Mouse (Mus musculus) heart, adult 11 months (tissue): ENCODE measurements at regions not wholly inside any gene's neighbourhood (a gene's known extent, or its start where the extent isn't known, plus 50 kb on each side); places are given as distances from the start of the nearest gene placed in this dataset.

ENCODE experiments used
- DNase-seq: peaks from one replicate; pipeline ENCODE4 v3.0.0; 2022

DNA sequence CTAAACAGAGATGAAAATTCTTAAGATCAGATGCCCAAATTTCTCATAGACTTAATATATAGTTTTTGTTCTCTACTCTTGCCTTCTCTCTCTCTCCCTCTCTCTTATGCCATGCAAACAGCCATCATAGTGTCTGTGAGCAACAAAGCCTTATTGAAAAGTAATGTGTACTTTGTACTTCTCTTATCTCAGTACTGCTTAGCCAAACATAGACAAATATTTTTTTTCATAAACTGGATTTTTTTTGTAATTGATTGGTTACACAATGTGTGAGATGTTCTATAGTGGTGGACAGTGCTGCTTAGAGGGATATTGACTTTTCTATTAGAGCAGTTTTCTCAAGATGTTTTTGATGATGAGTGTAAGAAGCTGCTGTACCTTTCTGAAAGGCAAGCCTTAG lies 90.1 kb upstream of the Vrk2 start:
- no peak for DNase-seq

GRCm38 (mm10) chr11:26667251-26667650 lies 73.5 kb upstream of the Vrk2 start:
- DNase-seq: no peak

DNA sequence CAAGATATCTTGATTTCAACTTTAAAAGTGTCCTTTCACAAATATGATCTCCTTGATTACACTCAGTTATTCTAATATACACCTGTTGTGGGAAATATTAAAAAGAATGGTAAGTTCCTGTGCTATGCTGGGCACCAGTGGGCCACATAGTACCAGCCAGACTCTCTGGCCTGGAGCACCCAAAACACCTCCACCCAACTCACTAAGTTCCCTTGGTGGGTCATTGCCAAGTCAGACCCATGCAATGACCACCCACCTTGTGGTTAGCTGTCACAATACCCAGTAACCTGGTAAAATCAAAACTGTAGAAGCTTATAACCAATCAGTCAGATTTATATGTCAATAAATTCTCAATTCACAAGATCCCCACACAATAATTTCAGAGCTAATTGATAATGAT lies 67.1 kb upstream of the Vrk2 start:
- DNase-seq: peak; percentile 80

DNA sequence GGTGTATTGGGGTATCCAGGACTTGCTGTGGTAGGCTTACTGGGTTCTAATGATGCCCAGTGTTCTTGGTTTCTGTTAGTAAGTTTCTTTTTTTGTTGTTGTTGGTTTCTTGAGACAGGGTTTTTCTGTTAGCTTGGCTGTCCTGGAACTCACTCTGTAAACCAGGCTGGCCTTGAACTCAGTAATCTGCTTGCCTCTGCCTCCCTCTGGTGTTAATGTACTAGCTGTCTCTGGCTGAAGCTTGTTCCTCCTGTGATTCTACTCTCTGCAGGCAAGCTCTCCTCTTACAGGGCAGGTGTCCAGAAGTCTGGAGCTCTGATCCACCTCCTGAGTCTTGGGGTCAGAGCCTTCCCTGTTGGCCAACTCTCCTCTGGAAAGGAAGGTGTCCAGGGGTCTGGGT lies 55.4 kb upstream of the Vrk2 start:
- DNase-seq: peak; percentile 78
